Mouse (Mus musculus): ENCODE measurements at regions not wholly inside any gene's neighbourhood (a gene's known extent, or its start where the extent isn't known, plus 50 kb on each side); places are given as distances from the start of the nearest gene placed in this dataset.

DNA sequence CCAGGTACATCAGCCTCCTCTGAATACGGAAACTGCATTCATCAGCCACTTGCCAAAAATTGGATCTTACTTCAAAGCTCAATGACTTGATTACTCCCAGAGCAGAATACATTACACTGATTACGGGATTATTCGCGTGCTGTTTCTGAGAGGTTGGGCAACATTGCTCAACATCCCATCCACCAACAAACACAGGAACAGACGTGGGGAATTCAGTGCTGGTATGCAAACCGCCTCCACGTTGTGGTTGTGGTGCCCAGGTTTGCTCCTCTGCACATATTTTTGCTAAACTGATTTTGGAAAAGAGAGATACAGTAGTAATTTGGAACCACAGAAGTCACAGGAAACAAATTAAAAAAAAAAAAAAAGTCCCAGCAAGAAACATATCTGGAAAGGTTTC, 266.9 kb downstream of the Dhx15 start:
- no peak for DNase-seq (ENCODE audit: low spot score)

- DNase-seq (ENCODE audit: low spot score): no peak
Observed at GRCm38 (mm10) chr5:51922973-51923372, 267.3 kb downstream of the Dhx15 start.

- DNase-seq (ENCODE audit: low spot score): no peak
Observed at GRCm38 (mm10) chr5:51922494-51922893, 267.8 kb downstream of the Dhx15 start.

DNA sequence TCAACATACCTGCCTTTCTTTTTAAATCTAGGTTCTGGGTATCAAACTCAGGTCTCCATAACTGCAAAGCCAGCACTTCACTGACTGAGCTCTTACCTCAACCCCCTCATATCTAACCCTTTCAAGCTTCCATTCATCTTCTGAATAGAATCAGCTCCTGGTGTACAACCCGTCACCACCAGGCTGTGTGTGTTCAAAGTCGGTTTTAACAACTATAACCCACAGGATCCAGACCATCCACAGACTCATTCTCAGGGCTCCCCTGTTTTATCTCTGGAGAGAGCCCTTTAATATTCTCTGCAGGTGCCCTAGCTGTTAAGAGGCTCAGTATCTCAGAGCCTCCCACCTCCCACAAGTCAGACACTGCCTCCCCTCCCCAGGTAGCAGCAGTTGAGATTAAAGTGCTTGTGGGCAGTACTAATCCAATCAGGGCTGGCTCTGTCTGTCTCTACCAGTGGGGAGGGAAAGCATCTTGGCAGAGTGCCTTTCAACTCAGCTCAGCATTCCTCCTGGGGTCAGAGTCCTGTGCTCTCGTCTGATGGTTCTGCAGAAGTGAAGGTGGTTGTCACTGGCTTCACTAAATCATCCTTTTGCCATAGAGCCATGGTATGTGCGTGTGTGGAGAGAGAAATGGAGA, 272.4 kb downstream of the Dhx15 start:
- no peak for DNase-seq (ENCODE audit: low spot score)

- DNase-seq (ENCODE audit: low spot score): no peak
Observed at GRCm38 (mm10) chr5:51914731-51915130, 275.6 kb downstream of the Dhx15 start.

GRCm38 (mm10) chr5:51908861-51909260, 281.5 kb downstream of the Dhx15 start:
- DNase-seq (ENCODE audit: low spot score): no peak

DNA sequence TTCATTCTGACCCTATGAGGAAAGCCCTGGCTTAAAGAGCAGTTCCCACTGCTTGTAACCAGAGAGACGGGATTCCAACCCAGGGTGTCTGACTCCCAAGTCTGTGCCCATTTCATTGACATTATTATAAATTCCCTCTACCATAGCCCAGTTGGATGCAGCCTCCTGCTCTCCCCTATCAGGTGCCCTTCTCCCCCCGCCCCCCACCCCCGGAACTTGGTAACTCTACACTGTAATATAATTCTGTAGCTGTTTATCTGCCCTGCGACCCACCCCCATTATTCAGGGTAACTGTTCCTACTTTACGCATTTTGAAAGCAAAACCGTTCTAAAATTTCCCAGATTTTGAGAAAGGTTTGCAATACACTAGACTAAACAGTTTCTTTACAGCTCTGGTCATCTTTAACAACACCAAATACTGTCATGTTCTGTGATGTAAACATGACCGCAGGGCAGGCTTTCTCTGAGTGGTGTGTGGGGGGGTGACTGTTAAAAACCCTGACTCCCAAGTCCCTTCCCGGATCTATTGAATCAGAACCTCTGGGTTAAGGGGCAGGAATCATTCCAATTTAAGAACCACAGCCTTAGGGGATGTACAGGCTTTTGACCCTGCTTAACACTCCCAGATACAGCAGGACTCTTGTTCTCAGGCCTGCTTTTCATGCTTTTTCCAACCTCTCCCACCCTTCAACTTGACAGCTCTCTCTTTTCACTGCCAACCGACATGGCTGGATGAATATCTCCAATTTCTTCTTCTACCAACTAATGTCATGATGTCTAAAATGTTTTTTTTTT, 283.8 kb downstream of the Dhx15 start:
- DNase-seq (ENCODE audit: low spot score): no peak

DNA sequence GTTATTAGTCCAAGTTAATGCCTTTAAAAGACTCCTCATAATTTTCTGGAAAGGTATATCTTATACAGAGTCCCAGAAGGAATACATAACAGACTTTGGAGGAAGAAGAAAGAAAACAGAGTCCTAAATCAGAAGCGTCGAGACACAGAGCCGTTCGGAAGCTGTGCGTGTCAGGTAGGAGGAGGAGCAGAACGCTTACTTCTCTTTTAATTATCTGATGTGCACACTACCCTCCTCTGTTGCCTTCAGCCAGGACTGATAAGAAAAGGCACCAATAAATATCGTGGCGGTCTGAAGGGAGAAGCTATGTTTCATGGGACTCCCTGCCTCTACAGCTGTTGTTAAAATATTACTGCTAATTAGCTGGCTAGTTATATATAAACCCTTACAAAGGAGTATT, 296.2 kb downstream of the Dhx15 start:
- no peak for DNase-seq (ENCODE audit: low spot score)

DNA sequence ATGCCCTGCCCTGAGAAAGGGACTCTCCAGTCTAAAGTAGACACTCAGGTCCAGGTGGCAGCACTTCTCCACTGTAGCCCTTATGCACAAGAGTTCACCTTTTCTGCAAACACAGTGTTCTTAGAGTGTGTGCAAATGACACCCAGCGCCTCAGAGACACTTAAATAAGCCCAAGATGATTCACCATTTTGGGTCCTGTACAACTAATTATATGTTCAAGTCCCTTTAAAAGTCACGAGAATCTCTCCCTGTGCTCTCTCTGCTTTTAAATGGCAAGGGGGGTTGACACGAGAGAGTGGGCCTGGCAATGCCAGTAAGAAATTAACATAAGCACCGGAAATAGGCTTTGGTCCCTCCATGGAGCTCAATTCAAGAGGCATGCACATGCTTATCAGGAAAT, 299.0 kb downstream of the Dhx15 start:
- DNase-seq (ENCODE audit: low spot score): no peak

DNA sequence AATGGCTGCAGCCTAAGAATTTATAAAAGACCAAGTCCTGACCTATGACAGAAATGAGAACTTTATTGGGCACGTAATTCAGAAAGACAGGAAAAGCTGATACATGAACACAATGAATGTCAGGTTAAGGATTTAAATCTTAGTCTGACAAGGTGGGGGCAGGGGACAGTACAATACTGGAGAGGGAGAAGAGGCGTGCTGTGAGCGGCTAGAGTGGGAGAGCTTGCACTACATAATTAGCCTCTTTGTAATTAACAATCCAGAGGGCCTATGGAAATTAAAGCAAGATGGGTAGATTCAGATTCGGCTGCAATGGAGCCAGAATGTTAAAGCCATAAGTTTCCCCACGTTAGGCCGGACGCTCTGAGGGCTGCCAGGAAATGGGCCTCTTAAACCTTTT, 301.9 kb downstream of the Dhx15 start:
- no peak for DNase-seq (ENCODE audit: low spot score)

DNA sequence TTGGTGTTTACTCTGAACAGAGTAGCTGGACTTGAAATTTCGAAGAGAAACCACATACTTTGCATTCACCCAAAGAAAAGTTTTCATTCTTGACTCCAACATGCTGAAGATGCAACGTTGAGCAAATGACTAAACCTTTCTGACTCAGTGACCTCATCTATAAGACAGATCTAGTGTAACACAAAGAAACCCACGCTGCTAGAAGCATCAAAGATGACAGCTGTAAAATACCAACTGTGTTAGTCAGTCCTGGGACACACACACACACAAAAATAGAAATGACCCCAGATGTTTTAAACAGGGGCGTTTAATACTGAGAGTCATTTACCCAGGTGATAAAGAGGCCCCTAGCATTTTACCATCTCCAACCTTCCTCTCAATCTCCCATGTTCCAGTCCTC, 307.7 kb downstream of the Dhx15 start:
- no peak for DNase-seq (ENCODE audit: low spot score)

DNA sequence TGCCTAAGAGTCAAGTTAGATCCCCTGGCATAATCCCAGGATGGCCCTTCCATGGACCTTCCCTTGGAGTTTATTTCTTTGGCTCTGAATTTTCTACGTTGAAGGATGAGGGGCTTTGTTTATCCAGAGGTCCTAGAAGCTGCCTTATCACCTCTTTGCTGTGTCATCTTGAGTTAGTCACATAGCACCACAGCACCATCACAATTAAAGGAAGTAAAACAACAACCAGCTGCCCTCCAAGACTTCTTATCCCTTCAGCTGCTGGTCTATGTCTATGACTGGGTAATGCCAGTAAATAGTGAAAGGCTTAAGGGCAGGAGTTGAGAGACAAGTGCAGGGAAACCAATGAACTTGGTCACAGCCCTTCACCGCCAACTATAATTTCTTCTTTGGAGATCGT, 308.1 kb downstream of the Dhx15 start:
- DNase-seq (ENCODE audit: low spot score): no peak

DNA sequence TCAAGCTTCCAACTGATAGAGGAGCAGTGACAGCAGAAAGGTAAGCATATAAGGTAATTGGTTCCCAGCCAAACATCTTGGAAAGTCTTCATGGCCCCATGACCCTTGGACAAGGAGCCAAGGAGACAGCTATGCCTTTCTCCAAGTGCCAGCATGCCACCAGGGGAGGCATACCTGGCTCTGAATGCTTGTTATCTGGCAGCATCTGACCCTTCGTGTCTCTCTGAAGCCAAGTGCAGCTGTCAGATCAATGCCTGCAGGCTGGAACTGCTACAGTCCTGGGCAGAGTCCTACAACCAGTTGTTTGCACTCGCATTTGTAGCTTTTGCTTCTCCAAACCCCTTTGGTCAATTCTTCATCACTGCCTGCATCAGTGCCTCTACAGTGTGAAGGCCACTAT, 309.3 kb upstream of the Ppargc1a start:
- no peak for DNase-seq (ENCODE audit: low spot score)

GRCm38 (mm10) chr5:51873571-51873970, 306.0 kb upstream of the Ppargc1a start:
- no peak for DNase-seq (ENCODE audit: low spot score)

GRCm38 (mm10) chr5:51871735-51872134, 304.2 kb upstream of the Ppargc1a start:
- no peak for DNase-seq (ENCODE audit: low spot score)

DNA sequence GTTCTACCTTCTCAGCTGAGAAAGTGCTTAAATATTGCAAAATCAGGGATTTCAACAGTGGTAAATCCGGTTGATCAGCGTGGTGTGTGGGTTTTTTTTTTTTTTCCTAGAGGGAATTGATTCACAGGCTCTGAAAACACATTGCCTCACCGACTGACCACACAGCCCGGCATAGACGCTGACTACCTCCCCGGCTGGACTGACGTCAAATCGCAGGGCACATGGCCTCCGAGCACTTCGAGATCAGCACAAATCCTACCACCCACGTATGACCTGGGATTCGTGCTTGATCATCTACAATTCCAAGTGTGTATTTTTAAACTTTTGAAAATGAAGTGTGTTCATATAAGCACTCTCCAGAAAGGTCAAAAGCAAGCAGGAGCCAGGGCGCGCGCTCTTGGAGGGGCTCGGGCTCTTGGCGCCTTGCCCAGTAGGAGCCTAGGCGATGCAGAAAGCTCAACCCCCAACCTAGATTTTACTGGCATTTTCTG, 300.7 kb upstream of the Ppargc1a start:
- DNase-seq (ENCODE audit: low spot score): no peak

DNA sequence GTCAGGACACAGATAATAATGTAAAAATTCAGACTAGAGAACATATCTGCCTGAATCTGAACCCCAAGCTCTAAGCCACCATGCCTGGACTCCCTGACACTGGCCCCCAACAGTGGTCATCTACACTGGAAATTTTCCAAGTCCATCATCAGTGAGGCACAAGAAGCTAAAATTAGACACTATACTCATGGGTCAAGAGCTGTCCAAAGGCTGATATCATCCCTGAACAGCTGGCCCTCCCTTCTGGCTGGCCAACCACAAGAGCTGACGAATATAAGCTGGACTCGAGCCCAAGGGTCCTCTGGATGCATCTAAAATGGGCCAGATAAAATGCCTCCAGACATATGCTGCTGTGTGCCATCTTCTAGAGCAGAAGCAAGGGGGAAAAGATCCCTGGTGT, 298.5 kb upstream of the Ppargc1a start:
- no peak for DNase-seq (ENCODE audit: low spot score)

DNA sequence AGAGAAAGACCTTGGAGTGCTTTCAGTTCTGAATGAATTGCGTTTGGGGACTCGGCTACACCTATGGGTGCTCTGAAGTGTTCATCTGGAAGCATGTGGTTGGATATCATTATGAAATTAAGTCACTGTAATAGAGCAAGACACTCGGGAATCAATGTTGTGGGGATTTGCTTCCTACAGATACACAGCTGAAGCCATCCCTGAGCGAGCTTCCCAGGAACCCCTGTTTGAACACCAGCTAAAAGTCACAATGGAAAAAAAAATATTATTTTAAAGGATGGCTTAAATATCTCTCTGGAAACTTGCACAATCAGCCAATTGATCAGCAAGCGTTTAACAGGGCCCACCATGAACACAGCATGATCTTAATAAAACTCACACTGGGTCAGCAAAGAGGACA, 293.0 kb upstream of the Ppargc1a start:
- DNase-seq (ENCODE audit: low spot score): no peak

- no peak for DNase-seq (ENCODE audit: low spot score)
Observed at GRCm38 (mm10) chr5:51853456-51854124, 286.1 kb upstream of the Ppargc1a start.

- DNase-seq (ENCODE audit: low spot score): no peak
Observed at GRCm38 (mm10) chr5:51850091-51850490, 282.6 kb upstream of the Ppargc1a start.

DNA sequence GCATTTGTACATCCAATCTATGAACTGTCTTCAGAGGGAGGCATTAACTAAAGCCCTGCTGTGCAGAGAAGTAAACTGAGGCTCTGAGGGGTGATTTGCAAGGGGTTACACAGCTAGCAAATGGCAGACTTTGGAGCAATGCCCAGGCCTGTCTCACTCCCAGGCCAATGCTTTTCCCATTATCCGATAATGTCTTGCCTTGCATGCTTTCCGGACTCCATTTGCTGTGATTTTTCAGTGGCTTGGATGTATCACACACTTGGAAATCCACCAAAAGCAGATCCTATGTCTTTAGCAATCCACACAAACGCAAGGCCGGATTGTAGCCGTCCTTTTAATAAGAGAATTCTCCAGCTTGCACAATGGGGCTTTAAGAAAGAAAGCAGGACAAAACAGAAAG, 281.7 kb upstream of the Ppargc1a start:
- DNase-seq (ENCODE audit: low spot score): no peak

DNA sequence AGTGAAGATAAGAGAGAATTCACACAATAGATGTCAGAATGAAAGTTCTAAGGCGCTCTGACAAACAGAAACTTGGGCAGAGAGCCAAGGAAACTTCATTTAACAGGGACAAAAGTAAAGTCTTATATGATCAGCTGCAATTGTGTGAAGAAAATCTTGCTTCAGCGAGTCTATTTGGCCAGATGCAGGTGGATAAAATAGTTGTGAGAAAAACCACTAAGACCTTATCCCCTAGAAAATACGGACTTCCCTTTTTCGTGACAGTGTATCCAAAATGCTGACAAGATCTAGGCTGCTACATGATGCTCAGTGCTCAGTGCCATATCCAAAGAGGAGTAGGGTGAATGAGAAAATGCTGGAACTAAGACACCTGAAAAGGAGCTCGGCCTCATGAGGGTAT, 274.7 kb upstream of the Ppargc1a start:
- no peak for DNase-seq (ENCODE audit: low spot score)

DNA sequence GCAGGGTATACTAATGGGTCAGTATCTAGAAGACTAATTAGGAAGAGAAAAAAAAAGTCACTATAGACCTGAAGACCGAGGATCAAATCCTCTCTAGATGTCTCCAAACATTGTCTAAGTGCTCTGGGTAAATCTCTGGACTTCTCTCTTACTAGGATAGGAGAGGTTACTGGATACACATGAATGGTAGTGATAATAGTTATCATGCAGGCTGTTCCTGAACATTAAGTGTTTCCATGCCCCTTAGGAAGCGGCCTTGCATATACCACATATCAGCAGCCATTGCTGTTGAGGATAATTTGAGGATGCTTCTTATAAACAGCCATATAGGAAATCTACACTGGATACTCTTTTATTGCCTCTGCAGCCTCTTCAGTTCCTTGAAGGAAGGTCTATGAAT, 274.2 kb upstream of the Ppargc1a start:
- no peak for DNase-seq (ENCODE audit: low spot score)

All from urinary bladder, adult 2 months (tissue).